Mouse (Mus musculus) urinary bladder, adult 18-20 months (tissue): ENCODE measurements around the gene Nos2.
A peak's percentile ranks its signal among the peaks of the same experiment; 100 is the strongest.

Experiments
- DNase-seq, 2 experiments: peaks; one replicate each; pipeline ENCODE4 v3.0.0; 2022; ENCODE audit warnings: low spot score in 2 of 2, mixed read lengths in 2 of 2

Nos2 gene

GRCm38 (mm10) chr11:78959367-78959766, 38.8 kb downstream of the Nos2 start:
- no peak for DNase-seq

DNA sequence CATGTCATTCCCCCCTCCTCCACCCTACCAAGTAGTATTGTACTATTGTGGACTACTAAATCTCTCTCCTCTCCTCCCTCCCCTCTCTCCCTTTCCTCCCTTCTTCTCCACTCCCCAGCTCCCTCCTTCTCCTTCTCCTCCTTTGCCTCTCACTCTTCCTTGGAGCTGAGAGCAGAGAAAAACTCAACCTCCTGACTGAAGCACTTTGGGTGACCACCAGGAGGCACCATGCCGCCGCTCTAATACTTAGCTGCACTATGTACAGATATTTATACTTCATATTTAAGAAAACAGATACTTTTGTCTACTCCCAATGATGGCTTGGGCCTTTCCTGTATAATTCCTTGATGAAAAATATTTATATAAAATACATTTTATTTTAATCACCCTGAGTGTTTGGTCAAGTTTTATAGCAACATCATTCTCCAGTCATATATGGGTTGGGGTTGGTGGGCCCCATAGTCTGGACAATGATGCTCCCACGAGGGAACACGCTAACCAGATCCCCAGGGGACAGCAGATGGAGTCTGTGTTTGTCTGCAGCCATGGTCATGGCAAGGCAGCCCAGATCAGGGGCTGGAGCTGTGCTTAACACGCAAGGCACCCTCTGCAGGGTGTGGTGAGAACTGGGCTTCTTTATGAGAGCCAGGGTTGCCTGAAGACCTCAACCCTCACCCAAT, 39.4 kb downstream of the Nos2 start:
- no peak for DNase-seq

- DNase-seq, result no peak
Measured at GRCm38 (mm10) chr11:78961221-78961620, 40.6 kb downstream of the Nos2 start.

DNA sequence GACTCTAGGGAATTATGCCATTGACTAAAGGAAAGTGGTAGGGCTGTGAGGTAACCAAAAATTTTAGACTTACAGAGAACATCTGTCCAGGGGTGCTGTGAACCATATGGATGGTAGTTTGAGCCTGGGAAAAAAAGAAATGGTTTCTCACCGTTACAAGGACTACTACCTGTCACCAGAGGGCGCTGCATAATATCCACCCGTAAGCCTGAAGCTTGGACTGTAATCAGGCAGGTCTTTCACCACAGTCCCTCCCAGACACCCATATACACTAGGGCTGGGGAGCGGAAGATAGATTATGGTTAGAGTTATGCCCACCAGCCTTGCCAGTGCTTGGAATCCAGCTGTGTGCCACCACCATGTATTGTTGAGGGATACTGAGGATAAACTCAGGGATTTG, 46.8 kb downstream of the Nos2 start:
- no peak for DNase-seq

DNA sequence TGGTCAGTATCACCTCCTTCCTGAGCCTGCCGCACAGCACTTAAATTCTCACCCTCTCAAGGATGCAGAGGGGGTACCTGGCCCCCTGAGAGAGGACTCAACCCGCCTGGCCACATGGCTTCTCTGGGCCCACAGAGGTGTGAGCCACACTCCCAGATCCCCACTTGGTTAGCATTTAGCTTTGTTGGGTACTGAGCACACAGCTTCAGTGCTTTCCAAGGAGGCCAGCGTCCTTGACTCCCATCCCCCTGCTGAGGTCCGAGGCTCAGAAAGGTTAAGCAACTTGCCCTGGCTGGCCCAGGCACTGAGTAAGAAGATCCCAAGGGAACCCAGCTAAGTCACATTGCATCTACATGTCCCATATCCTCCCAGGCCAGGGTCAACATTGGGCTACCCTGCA, 47.5 kb downstream of the Nos2 start:
- no peak for DNase-seq

DNA sequence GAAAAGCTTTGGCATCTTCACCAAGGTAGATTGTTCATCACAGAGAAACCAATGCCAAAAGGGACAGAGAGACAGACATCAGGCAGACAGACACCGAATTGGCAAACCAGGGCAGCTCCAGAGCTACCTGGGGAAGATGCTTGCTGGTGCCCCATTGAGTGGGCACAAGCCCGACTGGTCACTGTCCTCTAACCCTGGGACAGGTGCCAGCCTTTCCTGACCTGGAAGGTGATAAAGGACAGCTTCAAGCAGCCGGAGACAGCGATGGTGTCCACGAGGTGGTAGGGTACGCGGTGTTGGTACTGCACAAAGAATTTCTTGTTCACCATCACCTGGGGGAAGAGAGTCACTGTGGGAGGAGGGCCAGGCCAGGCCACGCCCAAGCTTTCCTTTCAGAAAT, 50.5 kb downstream of the Nos2 start:
- DNase-seq, result no peak

- no peak for DNase-seq
Measured at GRCm38 (mm10) chr11:78971746-78972145, 51.2 kb downstream of the Nos2 start.

DNA sequence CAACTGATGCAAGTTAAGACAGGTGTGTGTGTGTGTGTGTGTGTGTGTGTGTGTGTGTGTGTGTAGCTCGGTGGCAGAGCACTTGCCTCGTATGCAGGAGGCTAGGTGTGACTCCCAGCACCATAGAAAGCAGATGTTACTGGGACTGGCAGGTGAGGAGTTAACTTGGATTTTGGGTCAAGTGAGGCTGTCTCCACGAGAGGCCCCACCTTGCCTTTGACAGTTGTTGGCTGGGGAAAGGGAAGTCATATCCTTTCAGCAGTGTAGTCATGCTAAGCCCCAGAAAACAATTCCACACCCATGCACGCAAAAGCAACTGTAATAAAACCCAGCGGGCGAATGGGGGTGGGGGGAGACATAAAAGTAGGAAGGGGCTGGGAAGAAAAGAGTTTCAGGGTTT, 51.7 kb downstream of the Nos2 start:
- no peak for DNase-seq

GRCm38 (mm10) chr11:78972811-78973351, 52.3 kb downstream of the Nos2 start:
- DNase-seq, result no peak

- DNase-seq, result peak in 1 of 2 experiments; percentile 41
Measured at GRCm38 (mm10) chr11:78973381-78974150, 53.0 kb downstream of the Nos2 start.

- no peak for DNase-seq
Measured at GRCm38 (mm10) chr11:78976731-78977510, 56.3 kb downstream of the Nos2 start.

DNA sequence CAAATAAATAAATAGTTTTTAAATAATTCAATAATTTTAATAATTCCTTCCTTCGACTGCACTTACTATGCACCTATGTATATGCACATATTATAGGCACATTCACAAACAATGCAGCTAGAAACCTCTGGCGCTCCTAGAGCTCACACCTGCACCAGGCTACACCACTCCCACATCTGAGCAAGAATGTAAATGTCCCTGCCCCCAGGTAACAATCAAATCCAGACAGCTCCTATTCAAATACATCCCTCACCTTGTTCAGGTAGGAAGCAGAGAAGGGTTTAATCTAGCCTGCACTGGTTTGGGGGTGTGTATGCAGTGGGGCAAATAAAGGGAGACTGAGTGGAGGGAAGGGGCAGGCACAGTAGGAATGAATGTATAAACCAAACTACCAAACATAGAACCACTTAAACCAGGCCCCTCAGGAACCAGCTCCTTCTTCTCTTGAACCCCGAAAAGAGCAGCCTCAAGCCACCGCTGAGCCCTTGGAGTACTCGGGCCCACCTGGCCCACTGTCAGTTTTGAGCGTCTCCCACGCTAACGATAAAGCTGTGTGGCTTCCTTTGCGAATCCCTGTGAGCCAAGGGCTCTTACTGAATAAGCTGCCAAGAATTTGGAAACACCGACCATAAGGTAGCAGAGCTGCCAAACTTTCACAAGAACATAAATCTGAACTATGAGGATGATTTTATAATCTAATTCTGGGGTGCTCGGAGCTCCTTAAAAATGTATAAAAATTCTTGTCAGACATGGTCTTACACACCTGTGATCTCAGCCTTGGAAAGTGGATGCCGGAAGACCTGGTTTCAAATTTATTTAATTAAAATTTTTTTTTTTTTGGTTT, 57.8 kb downstream of the Nos2 start:
- no peak for DNase-seq

DNA sequence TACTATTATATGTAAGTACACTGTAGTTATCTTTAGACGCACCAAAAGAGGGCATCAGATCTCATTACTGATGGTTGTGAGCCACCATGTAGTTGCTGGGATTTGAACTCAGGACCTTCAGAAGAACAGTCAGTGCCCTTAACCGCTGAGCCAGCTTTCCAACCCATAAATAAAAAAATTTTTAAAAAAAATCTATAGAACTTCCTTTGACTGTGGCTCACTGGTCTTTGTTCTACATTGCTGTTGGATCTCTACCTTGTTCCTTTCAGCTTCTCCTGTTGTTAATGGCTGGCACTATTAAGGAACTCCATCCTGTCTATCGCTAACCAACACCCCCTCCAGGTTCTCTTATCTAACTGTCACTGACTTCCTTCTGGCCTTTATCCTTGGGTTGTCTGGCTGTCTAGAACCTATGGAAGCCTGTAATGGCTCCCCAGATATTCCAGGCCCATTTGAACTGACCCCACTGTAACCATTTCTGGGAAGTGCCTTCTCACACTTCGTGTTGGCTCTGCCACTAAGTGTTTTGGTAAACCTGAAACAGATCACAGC, 59.6 kb downstream of the Nos2 start:
- no peak for DNase-seq

DNA sequence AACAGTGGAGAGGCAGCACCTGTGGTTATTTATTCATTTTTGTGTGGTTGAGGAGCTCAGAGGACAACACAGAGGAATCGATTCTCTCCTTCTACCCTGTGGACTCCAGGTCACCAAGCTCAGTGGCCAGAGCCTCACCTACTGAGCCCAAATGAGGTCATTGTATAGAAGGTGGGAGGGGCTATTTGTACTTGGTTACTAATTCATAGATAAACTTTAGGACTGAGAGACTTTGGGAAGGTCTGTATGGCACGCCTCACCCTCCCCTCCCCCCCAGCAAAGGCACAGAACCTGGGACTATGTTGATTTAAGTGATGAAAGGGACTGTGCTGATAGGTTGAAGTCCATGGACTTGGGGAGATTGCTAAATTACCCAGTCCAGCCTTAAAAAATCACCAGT, 61.5 kb downstream of the Nos2 start:
- no peak for DNase-seq

DNA sequence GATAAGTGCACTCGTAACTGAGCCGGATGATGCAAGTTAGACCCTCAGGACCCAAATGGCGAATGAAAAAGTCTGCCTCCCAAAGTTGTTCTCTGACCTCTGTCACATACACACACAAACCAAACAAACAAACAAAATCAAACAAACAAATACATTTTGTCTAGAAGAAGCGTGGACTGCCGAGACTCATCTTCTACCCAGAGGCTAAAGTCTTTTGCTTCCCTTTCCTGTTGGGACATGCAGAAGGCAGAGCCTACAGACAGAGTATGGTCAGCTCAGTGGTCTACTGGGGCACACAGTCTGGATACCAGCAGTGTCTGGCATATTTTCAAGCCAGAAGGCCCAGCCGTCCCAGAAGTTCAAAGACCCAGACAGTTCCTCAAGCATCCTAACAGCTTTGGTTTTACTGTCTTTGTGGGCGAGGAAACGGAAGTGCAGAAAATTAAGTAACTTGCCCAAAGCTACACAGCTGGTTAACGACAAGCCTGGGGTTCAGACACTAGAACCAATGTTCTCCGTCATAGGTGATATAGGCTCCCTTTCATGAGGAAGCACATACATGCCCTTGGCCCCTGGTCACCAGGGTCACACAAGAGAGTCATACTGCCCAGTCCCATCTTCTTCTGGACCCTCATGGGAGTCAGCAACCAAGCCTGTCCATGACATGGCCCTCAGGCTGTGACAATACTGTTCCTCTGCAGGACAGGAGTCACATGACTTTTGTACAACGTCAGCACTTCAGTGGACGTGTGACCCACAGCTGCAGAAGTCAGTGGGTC, 62.1 kb downstream of the Nos2 start:
- no peak for DNase-seq

GRCm38 (mm10) chr11:78983539-78983938, 63.0 kb downstream of the Nos2 start:
- no peak for DNase-seq

DNA sequence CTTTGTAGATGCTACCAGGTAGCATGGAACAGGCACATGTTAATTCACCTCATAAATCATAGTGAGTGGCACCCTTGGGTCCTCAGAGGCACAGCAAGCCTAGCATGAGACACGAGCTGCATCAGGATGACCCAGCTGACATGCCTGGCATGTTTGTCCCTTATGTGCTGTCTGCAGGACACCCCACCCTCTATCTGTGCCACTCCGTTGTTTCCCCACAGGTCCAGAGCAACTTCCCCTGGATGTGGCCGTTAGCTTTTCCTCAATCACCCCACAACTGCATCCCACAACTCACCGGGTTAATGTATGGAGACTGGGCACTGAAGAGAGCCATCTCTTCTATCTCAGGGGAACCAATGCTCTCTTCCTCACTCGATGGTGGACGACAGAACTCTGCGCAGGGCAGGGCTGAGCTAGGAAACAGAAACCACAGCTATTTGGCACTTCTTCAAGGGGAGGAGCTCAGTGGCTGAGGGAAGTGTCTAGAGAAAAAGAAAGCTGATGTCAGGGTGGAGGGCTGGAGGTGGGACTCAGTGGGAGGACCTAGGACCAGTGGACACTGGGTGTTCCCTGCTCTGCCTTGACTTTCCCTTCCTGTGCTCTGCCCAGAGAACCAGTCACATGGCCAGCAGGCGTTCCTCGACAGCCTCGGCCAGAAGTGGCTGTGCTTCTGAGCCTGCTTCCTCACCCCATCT, 64.0 kb downstream of the Nos2 start, which contains the start of gene Lgals9:
Gene Lgals9 (minus strand): TSS at position 464 of the 695 bp plus-strand sequence.
- DNase-seq, result peak; percentile 21 to 74

DNA sequence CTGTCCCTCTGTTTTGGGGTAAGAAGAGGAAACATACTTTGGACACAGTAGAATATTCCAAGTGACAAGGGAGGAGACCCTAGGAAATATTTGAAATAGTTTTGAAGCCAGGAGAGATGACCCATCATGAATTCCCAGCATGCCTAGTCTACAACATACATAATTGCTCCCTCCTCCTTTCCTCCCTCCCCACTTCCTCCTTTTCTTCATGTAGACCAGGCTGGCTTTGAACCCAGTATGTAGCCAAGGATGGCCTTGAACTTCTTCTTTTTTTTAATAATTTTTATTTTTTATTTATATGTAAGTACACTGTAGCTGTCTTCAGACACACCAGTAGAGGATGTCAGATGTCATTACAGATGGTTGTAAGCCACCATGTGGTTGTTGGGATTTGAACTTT, 64.9 kb downstream of the Nos2 start:
- no peak for DNase-seq

DNA sequence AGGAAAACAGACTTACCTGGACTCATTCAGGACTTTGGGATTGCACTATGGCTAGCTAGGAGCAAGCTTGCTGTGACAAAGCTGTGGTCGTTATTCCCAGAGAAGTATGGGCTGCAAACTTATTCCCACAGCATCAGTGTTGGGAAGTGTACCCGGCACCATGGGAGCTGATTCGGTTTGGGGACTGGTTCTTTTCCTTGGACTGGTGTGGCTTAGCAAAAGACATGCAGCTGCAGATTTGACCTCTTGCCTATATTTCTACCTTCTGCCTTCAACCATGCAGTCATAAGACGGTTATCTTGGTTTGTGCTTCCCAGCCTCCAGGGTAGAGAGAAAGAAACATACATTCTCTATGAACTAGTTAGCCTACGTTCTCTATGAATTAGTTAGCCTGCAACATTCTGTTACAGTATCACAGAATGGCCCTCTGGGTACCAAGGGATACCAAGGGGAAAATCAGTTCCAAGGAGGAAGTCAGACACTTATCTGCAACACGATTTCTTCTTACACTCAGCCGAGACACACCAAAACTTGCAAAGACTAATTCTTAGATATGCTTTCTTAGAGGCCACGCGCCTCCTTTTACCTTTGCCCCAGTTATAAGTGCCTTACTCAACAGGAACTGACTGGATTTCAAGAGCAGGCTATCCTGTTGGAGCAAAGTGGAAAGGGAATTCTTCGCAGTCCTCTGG, 65.9 kb downstream of the Nos2 start:
- DNase-seq, result no peak
